Mouse (Mus musculus) brain, embryonic 14.5 days (tissue): Measurements from ENCODE around the gene Arl5c.

Experiments used
- CTCF ChIP-seq: fragments of 200-500 bp; IDR thresholded peaks from 2 replicates; pipeline ENCODE4 v1.5.1; 2012; ENCODE audit warnings: inconsistent platforms, mild to moderate bottlenecking, moderate library complexity, borderline replicate concordance; ENCODE audit not compliant: insufficient read depth, insufficient read length; ENCODE audit errors: extremely low read depth
- POLR2A ChIP-seq: fragments of 200-500 bp; IDR thresholded peaks from 2 replicates; pipeline ENCODE4 v1.6.1; 2012; ENCODE audit warnings: mild to moderate bottlenecking, inconsistent platforms, borderline replicate concordance; ENCODE audit not compliant: poor library complexity, insufficient read depth, insufficient read length, severe bottlenecking; ENCODE audit errors: extremely low read depth

DNA sequence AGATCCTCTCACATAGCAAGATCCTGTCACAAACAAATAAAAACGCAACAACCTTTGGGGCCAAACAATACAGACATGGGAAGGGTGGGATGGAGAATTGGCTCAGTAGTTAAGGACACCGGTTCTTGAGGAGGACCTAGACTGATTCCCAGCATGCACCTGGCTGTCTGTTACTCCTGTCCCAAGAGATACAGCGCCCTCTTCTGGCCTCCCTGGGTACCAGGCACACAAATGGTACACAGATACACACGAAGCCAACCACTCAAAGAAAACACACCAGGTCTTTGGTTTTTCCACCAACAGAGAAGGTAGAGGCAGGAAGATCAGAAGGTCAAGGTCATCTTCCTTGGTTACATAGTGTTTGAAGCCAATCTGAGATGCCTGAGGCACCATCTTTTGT lies 49.6 kb upstream of the Arl5c start:
- TF ChIP-seq POLR2A (no peak), CTCF (no peak)
